14 mouse cellular contexts compared by ENCODE assay signal in the genomic region with DNA sequence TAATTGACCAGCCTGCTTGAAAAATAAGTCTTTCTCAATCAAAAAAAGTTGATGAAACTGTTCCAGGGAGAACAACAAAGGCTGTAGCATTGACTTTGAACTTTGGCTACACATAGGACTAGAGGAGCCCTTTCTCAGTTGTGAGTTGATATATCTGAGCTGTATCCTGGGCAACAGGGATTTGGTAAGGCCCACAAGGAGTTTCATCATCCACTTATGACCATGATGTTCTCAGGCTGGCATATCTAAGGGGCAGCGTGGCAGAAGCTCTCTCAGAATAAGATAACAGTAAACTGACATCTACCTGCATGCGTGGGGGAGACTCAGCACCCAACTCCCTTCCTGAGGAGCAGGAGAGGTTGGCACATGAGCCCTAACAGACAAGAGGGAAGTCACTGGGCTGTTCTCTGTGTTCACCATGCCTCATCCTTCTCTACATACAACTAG. TPM values are rescaled to one million over a fixed set of nuclear protein-coding genes. Genes with fewer than 3 reads are reported as not detected.
DNase-seq lines count a peak whose midpoint lies in the region; ATAC-seq and TF ChIP-seq lines count a peak whose summit lies in the region.
"Had no signal": no experiment of that assay in that cellular context is flagged by ENCODE, and none has a peak within 500 bp of the region (broad histone marks: within the 10 kb centered on the region; RNA-seq: fewer than 3 reads in every experiment).

No protein-coding gene starts in this region.

- no peak for TF ChIP-seq POLR2A in lung, adult 2 months (IDR thresholded peaks at IDR 0.05; ENCODE audit: borderline replicate concordance, extremely low read depth, low read depth, low read length)
- no peak for TF ChIP-seq POLR2A in bone marrow macrophage, adult 2 months (IDR thresholded peaks at IDR 0.05; ENCODE audit: borderline replicate concordance, low read depth, low read length)
- no peak for TF ChIP-seq POLR2A in small intestine, adult 2 months (IDR thresholded peaks at IDR 0.05; ENCODE audit: low read depth, low read length)

- no peaks in the 10 kb centered on the region for H3K36me3 ChIP-seq in liver, embryonic 14.5 days (replicated peaks; ENCODE audit: control insufficient read depth, insufficient read depth, low read depth)
- H3K36me3 ChIP-seq in small intestine, adult 2 months (ENCODE audit: control insufficient read depth, insufficient read depth, low read length): no peaks in the 10 kb centered on the region; the same call in 1 of the 2 replicates
- H3K36me3 ChIP-seq: limb, embryonic 13.5 days had no signal

- peak overlapping the region; percentile 18 for H3K4me2 ChIP-seq in liver, embryonic 14.5 days (ENCODE audit: low read depth)
- H3K4me2 ChIP-seq: limb, embryonic 13.5 days; midbrain, embryonic 11.5 days had no signal

- no peak for ATAC-seq in liver, embryonic 14.5 days (ENCODE audit: insufficient read depth)
- ATAC-seq: forebrain, embryonic 16.5 days had no signal

- no peak for DNase-seq in lung, adult 2 months
- DNase-seq in lung, postnatal 10 days: no peak
- DNase-seq in liver, embryonic 14.5 days (ENCODE audit: low read depth in 3 of 3, low spot score in 3 of 3): no peak
- no peak for DNase-seq in T-cell, adult 2 months (ENCODE audit: low spot score)
- DNase-seq in right cerebral cortex, adult 18-20 months: no peak
- DNase-seq: cerebellum, adult 18-20 months; gastrocnemius, postnatal 14 days; heart, postnatal 4 days had no signal

- 75% methylated on average over 2 of the region's 2 CpGs for WGBS in lung, adult 2 months
- 24% methylated on average over 2 of the region's 2 CpGs for WGBS in liver, embryonic 14.5 days (ENCODE audit: insufficient replicate concordance)
- 75% methylated on average over 2 of the region's 2 CpGs for WGBS in small intestine, adult 2 months

- H3K4me3 ChIP-seq in lung, adult 2 months (replicated peaks; ENCODE audit: extremely low read depth, low read depth, low read length): peak overlapping the region; percentile 25
- peak overlapping the region; percentile 72 for H3K4me3 ChIP-seq in bone marrow macrophage, adult 2 months (ENCODE audit: insufficient read depth, low read length)
- 0 out of 4 replicates have a peak overlapping the region, but pooled peaks of 1 of the 2 experiments have one; percentile 21 for H3K4me3 ChIP-seq in liver, embryonic 14.5 days (ENCODE audit: insufficient read depth in 1 of 2, low read depth in 2 of 2, low read length in 2 of 2)
- H3K4me3 ChIP-seq in small intestine, adult 2 months (ENCODE audit: low read depth, low read length): peak overlapping the region; percentile 25; the same call in 1 of the 2 replicates
- H3K4me3 ChIP-seq: left cerebral cortex, adult 2 months; limb, embryonic 13.5 days had no signal

- peak overlapping the region; percentile 79 for H3K27ac ChIP-seq in bone marrow macrophage, adult 2 months (ENCODE audit: insufficient read depth, low read depth, low read length)
- H3K27ac ChIP-seq in liver, embryonic 14.5 days: no peak overlapping the region
- H3K27ac ChIP-seq in small intestine, adult 2 months (ENCODE audit: insufficient read depth, low read depth, low read length): no peak overlapping the region
- H3K27ac ChIP-seq: left cerebral cortex, adult 2 months; limb, embryonic 13.5 days had no signal

- H3K27me3 ChIP-seq in liver, embryonic 14.5 days (ENCODE audit: control insufficient read depth, insufficient read depth, low read length): no peaks in the 10 kb centered on the region
- no peaks in the 10 kb centered on the region for H3K27me3 ChIP-seq in small intestine, adult 2 months (ENCODE audit: control insufficient read depth, insufficient read depth, low read length)
- H3K27me3 ChIP-seq: limb, embryonic 13.5 days had no signal

- no peak overlapping the region for H3K9ac ChIP-seq in liver, embryonic 14.5 days (replicated peaks)
- H3K9ac ChIP-seq: limb, embryonic 13.5 days had no signal

- no peaks in the 10 kb centered on the region for H3K9me3 ChIP-seq in liver, embryonic 14.5 days (ENCODE audit: control insufficient read depth, low read length)
- H3K9me3 ChIP-seq: limb, embryonic 13.5 days had no signal

- no peak for TF ChIP-seq CTCF in lung, adult 2 months (IDR thresholded peaks at IDR 0.05; ENCODE audit: insufficient read depth, low read length)
- no peak for TF ChIP-seq CTCF in bone marrow macrophage, adult 2 months (IDR thresholded peaks at IDR 0.05; ENCODE audit: low read depth, low read length)
- TF ChIP-seq CTCF in liver, embryonic 14.5 days (IDR thresholded peaks at IDR 0.05; ENCODE audit: low read depth): no peak
- TF ChIP-seq CTCF in small intestine, adult 2 months (IDR thresholded peaks at IDR 0.05; ENCODE audit: extremely low read depth, insufficient read length, insufficient replicate concordance, low read depth, low read length): no peak

- peaks cover 4% of the 10 kb centered on the region; the same call in 1 of the 2 replicates for H3K4me1 ChIP-seq in lung, adult 2 months (ENCODE audit: control insufficient read depth, insufficient read depth, low read length)
- peaks cover 78% of the 10 kb centered on the region for H3K4me1 ChIP-seq in bone marrow macrophage, adult 2 months (ENCODE audit: control insufficient read depth, insufficient read depth, low read length)
- no peaks in the 10 kb centered on the region for H3K4me1 ChIP-seq in liver, embryonic 14.5 days (replicated peaks; ENCODE audit: control insufficient read depth in 2 of 2, insufficient read depth in 2 of 2, low read length in 1 of 2)
- peaks cover 4% of the 10 kb centered on the region for H3K4me1 ChIP-seq in small intestine, adult 2 months (ENCODE audit: control insufficient read depth, insufficient read depth, insufficient read length, low read length)
- H3K4me1 ChIP-seq: limb, embryonic 13.5 days had no signal

- TF ChIP-seq EP300 in liver, embryonic 14.5 days (IDR thresholded peaks at IDR 0.05; ENCODE audit: low read depth): no peak

RNA-seq across cellular contexts. Expression of a gene that starts 21.9 kb away (rescaled TPM):
- 9.0 and 14.3 TPM in 2 replicates for polyA plus RNA-seq in lung, adult 2 months (2012; rRNA removed)
- polyA plus RNA-seq in bone marrow macrophage, adult 2 months (2012; ENCODE audit: insufficient read depth, insufficient read length, missing spikeins): 37.0 and 41.8 TPM in 2 replicates
- polyA plus RNA-seq in liver, embryonic 14.5 days (2012; rRNA removed): 4.9 and 5.3 TPM in 2 replicates
- 7.5 and 8.9 TPM in 2 replicates for polyA plus RNA-seq in liver, embryonic 14.5 days (2014; fragmentation: Nextera tagmentation; extraction: Ambion mirVana)
- polyA plus RNA-seq in small intestine, adult 2 months (2012; rRNA removed): 2.5 and 4.9 TPM in 2 replicates
